Mouse (Mus musculus) left cerebral cortex, postnatal 25 days (tissue): ENCODE results near the gene 1500015O10Rik. TPM values are rescaled to one million over a fixed set of nuclear protein-coding genes. Genes with fewer than 3 reads are reported as not detected.
A peak's percentile ranks its signal among the peaks of the same experiment; 100 is the strongest.

Source experiments
- DNase-seq, 2 experiments: peaks; one replicate each; pipeline ENCODE4 v3.0.0; 2022; ENCODE audit warnings: low spot score in 2 of 2, mixed read lengths in 1 of 2
- intact Hi-C: fragments of 180-260 bp; cut with DNase I; formaldehyde crosslinking; loops from one replicate; pipeline ENCODE4 v1.15.1; 2025
- total RNA-seq, 2 experiments: library from RNA; stranded (reverse); gene quantifications; 2 replicates each; pipeline ENCODE4 v1.2.3; 2021

1500015O10Rik gene
- 1 to 10 TPM; 3.4 to 7.2 TPM for total RNA-seq

DNA sequence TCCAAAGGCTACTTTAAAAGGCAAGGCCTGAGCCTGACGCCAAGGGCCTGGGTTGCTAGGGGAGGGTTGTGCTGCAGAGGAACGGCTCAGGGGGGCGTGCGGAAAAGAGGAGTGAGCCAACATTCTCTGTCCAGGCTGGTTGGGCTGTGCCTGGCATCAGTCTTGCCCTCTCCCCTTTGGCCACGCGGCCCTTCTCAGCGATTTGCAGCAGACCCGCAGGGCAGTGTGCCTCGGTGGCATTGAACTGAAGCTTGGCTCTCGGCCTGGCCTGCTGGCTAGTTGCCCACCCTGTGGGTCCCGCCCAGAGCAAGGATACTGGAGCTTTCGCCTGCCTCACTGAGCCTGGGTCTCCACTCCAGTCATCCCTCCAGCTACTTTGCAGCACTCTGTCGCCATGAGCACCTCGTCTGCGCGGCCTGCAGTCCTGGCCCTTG lies at the start of gene 1500015O10Rik:
Gene 1500015O10Rik (plus strand): TSS at position 112 of the 434 bp plus-strand sequence.
- intact Hi-C loops = loop anchor here (10.0 kb wide), 1 partner anchor 286 kb away; the partner anchor contains the start of gene Nck2
- DNase-seq = peak; percentile 16 to 46

DNA sequence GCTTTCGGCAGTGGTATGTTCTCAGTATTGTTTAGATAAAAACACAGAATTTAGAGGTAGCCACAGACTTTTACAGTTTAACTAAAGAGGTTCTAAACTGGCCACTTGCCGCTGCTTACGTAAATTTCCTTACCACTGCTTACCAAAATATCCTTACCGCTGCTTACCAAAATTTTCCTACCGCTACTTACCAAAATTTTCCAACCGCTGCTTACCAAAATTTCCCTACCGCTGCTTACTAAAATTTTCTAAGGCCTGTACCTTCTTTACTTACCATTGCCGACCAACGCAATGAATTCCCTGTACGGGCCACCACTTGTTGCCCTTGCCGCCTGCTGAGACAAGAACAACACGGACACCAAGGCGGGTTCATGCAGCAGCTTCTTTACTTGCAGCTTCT lies 40.4 kb upstream of the 1500015O10Rik start:
- no peak for DNase-seq
- intact Hi-C loops = no loop called here

DNA sequence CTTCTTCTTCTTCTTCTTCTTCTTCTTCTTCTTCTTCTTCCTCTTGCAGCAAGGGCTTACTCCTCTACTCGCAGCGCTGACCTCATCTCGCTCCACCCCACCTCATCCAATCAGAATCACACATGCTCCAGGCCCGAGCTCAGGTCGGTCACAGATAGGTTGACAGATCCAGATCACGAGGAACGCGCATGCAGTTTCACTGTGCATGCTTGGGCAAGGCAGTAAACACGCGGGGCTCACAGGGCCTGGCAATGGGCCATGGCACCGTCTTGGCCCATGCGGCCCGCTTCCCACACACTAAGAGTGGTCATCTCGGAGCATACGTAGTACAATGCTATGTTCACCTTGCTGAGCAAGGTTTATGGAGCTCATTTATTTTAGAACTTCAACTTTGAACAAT lies 39.9 kb upstream of the 1500015O10Rik start:
- DNase-seq = no peak
- intact Hi-C loops = no loop called here

DNA sequence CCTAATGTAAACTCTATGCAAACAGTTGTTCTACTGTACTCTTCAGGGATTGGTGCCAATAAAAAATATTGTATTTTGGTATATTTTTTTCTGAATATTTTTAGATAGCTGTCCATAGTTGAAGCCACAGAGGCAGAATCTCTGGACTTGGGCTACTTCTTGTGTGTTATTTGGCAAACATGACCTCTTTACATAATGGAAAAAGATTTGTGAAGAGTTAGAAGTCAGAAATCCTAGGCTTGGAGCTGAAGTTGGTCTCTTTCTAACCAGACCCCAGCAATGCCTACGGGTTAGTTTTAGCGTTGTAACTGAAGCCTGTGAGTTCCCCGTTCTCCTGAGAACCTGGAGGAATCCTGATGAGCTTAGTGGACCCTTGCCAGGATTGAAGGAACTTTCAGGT lies 36.3 kb upstream of the 1500015O10Rik start:
- DNase-seq = no peak
- intact Hi-C loops = no loop called here

DNA sequence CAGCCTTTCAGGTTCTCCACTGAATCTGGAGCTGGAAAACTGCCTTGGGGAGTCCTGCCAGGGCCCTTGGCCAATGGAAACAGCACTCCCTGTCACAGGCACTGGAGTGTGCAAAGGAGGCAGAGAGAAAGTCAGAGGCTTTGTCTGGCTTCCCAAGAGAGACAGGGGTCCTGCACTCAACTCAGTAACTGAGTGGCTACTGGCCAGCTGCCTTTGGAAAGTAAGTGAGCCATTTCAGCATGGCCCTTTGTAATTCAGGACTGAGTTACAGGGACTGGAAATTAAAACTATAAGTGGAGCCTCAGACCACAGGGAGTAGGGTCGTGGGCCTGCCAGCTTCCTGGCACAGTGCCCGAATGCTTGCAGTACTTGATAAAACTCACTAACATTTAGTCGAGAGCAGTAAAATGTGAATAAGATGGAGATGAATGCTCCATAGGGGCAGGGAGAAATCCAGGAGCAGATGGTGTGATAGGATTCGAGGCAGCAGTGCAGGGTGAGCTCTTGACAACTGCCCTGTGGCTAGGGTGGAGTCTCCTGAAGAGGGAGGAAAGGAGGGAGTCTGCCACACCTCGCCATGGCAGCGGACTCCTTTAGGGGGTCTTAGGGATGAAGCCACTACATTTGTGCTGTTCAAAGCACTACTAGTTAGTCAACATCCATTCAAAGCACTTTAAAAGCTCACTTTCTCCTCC lies 35.4 kb upstream of the 1500015O10Rik start:
- intact Hi-C loops = no loop called here
- peak; percentile 64 to 83 for DNase-seq

DNA sequence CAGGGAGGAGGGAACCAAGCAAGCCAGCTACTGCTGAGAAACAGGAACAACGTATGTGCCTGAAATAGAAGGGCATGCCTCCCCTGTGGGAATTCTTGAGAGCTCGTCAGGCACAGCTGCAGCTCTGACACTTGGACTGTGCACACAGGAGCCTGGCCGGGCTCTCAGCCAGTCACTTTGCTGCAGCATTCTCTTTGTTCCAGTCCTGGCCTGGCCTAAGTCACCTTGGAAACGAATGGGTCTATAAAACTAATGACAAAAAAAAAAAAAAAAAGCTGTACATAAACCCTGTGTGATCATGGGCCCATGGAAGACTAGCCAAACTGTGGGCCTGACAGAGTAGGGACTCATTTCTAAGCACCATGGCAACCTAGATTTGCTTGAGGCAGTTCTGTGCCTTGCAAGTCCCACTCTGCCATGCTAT lies 31.8 kb upstream of the 1500015O10Rik start:
- intact Hi-C loops = no loop called here
- DNase-seq = peak; percentile 6 to 60

DNA sequence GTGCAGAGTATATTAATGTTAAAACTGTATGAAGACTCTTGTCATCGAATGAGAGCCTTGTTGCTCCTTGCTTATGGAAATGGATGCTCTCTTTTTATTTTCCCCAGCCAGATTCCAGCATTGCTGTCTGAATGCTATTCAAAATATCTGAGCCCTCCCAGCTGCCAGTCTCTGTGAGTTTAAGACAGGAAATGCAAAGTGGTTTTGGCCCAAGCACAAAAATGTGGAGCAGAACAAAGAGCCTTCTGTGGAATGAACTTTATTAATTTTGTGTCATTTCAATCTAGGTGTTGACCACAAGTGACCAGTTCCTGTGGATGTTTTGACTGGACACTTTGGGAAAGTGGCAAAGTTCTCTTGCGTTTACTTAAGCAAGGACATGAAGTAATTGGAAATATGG lies 15.6 kb upstream of the 1500015O10Rik start:
- intact Hi-C loops = no loop called here
- DNase-seq = no peak

DNA sequence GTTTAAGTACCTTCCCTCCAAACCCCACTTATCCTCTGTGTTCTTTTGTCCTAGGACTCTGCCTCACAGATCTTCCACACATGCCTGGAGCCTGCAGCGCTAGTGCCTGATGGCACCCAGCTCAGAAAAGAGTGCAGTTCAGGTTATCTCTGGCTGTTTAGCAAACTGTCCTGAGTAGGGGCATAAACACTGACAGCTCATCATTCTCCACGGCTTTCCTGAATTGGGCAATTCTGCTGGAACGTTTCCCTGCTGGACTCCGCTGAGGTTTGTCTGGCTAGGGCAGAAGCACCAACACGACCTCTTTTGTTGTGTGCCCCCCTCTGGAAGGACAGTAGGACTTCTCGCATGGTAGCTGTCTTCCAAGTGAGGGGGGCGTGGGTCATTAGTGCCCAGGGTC lies 12.4 kb upstream of the 1500015O10Rik start:
- intact Hi-C loops = no loop called here

DNA sequence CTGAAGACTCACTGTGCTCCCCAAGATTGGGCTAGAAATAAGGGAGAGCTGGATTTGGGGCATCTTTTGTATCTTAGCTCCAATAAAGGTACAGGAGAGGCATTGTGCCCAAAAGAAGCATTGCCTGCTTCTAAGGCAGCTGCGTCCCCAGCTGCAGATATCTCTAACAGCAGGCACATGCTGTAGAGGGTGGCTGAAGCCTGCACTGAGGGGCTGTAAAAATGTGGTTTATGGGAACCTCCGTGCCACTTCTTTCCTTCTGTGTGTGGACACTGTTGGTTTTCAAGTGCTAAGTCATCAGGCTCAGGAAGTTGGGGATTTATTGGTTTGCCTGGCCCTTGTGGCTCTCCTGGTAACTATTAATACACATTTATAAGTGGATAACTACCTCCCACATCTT lies 11.6 kb upstream of the 1500015O10Rik start:
- DNase-seq = no peak
- intact Hi-C loops = no loop called here

More for the DNA sequence above, 12.4 kb upstream of the 1500015O10Rik start:
- DNase-seq = no peak

DNA sequence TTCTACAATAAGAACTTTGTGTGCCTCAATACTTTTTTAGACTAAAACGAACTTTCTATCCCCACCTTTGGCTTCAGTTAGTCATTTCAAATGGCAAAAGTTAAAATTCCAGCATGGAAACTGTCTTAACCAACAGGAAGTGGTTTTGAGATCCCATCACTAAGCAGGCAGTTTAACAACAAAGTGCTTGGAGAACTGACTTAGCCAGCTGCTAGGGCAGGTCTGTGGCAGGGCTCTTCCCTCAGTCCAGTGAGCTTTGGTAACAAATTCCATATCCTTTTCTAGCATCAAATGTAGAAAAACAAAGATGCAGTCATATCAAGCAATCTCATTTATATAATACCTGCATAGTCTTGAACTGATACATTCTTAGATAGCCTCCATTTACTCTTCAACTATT lies 7.9 kb upstream of the 1500015O10Rik start:
- intact Hi-C loops = no loop called here
- no peak for DNase-seq

DNA sequence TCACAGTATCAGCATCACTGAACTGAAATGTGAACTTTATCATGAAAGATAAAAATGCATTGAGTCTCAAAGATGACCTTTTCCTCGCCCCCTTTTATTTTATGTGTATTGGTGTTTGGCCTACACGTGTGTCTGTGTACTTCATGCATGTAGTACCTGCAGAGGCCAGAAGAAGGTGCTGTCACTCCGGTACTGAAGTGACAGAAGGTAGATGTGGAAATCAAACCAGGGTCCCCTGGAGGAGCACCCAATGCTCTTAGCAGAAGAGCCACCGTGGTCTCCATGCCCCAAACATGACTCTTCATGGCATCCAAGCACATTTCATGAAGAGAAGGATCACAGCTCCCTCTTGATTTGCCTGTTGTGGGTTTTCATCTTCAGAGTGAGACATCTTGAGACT lies 1.7 kb downstream of the 1500015O10Rik start:
- DNase-seq = no peak
- intact Hi-C loops = loop anchor here (10.0 kb wide), 1 partner anchor 287 kb away; the partner anchor contains the start of gene Nck2

DNA sequence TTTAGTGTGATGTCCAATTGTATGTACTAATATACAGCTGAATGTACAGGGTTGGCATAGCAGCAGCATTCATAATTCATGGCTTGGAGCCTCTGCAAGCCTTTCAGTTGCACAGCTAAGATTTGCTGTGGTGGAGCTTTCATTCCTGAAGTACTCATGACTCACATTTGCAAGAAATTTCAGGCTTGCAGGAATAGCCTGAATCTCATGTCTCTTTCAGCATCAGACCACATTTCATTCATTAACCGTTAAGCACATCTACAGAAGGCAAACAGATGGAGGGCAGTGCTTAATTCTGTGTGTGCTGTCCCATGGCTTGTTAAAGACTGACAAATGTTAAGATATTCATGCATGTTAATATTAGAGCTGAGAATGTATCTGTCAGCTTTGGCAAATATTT lies 2.3 kb downstream of the 1500015O10Rik start:
- DNase-seq = peak in 1 of 2 experiments; percentile 68
- intact Hi-C loops = loop anchor here (10.0 kb wide), 1 partner anchor 288 kb away; the partner anchor contains the start of gene Nck2

DNA sequence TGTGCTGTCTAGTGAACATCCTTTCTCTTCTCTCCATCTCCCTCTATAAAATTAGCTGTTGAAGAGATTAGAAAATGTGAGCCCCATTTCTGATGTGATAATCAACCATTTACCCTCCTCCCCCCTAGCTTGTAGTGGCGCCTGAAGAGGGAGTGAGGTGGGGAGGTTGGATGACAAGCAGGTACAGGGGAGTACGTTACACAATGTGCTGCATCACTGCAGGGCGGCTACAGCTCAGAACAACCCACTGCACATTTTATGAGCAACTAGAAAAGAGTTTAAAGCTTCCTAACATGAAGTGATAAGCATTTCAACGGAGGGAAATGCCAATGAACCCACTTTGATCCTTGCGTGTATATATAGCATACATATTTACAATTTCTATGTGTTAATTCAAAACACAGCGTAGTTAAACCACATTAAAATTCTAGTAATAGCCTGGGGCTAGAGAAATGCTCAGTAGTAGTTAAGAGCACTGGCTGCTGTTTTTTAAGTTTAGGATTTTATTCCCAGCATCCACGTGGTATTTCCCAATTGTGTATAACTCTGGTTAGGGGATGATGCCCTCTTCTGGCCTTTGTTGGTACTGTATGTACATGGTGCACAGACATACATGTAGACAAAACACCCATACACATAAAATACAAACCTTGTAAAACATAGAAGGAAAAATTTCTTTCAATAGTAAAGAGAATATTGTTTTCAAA lies 7.6 kb downstream of the 1500015O10Rik start:
- peak; percentile 55 to 65 for DNase-seq
- intact Hi-C loops = loop anchor here (2.0 to 10.0 kb wide), 2 partner anchors 293 to 439 kb away; partner anchors contain the start of gene Nck2

DNA sequence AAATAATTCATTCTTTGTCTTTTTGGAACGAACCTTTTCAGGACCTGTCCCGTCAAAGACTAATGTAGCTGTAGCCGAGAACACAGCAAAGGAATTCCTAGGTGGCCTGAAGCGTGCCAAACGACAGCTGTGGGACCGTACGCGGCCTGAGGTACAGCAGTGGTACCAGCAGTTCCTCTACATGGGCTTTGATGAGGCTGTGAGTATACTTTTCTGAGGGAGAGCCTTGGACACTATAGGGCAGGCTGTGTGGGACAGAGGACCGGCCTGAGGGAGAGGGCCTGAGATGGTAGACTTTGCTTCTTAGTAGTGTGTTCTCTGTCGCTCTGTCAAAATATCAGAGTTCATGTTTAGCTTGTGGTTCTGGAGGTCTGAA lies 8.1 kb downstream of the 1500015O10Rik start:
- DNase-seq = no peak
- intact Hi-C loops = loop anchor here (2.0 to 10.0 kb wide), 2 partner anchors 294 to 440 kb away; partner anchors contain the start of gene Nck2

DNA sequence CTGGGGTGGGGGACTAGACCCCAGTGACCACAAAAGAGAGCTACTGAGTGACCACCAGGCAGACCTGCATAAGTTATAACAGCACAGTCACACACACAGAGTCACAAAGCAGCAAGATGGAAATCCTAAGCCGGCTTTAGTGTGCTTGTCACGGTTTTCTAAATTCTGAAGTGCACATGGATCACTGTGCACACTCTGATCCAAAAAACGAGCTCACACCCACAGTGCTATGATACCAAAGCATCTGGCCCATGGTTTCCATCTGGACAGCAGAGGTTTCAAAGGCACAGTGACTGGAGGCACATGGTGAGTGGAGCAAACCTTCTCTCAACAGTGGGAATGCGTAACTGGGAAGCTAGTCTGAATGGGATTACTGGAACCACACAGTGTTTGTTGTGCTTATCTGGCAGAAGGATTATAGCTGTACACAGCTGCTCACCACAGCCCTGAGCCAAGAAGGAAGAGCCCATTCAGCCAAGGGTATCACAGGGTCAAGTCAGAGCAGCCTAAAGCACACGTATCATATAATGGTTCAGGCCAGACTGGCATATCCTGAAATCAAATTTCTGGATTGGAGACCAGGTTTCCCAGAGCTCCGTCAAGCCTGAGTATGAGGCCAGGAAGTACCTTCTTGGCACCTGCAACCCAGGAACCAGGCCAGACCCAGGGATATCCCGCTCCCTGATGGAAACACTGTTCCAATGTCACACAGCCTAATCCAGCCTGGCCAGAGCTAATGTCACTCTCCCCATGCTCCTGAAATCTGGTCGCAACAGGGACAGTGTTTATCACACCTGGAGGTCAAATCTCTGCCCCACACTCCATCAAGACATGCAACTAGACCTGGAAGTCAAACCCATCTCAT lies 24.3 kb downstream of the 1500015O10Rik start:
- peak in 1 of 2 experiments; percentile 47 for DNase-seq
- intact Hi-C loops = no loop called here

DNA sequence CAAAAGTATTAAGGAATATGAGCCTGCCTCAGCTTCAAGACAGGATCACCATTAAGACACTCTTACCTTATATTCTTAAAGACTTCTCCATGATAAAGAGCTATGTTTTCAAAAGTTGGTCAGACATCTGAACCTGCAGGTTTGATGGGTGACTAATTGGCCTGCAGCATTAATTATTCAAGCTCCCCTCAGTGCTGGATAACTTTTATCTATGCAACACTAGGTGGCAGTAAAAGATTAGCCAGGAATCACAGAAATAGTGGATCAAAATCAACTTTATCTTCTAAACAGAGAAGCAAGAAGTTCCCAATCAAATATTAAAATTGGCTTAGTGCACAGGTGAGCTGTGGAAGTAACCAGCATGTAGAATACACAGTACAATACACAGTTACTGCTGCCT lies 29.7 kb downstream of the 1500015O10Rik start:
- no peak for DNase-seq
- intact Hi-C loops = loop anchor here (5.0 kb wide), 3 partner anchors 67 to 282 kb away; partner anchors contain the start of gene Uxs1

DNA sequence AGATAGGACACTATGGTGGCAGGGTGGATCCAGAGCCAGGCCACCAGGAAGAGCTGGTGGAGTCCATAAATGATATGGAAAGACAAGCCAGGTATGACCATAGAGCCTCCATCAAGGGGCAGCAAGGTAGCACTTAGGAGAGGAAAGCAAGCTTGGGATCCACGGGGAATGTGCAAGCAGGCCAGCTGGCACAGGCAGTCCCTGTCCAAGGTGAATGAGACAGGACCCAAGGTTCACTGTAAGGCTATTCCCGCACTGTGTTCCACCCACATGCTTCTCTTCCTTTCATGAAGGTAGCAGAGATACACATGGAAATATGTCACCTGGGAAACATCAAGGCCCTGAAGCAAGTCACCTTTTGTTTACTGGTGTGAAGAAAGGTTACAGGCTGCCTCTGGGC lies 34.1 kb downstream of the 1500015O10Rik start:
- intact Hi-C loops = loop anchor here (5.0 kb wide), 3 partner anchors 63 to 278 kb away; partner anchors contain the start of gene Uxs1
- DNase-seq = no peak

DNA sequence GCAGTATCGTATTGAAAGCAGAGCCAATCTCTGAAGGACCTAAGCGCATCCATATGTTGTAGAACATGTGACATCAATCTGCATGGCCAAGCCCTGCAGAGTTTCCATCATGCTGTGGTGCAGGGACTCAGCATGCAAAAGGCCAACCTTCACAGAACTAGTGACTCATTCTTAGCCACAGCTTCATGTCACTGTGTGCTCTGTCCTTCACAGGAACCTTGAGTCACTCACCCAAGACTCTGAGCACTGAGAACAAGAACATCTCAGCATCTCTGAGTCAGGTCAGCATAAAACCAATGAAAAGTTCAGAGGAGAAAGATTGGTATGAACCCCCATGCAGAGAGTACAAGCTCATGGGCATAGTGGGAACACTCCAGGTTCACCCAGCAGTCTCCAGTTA lies 35.9 kb downstream of the 1500015O10Rik start:
- no peak for DNase-seq
- intact Hi-C loops = no loop called here

DNA sequence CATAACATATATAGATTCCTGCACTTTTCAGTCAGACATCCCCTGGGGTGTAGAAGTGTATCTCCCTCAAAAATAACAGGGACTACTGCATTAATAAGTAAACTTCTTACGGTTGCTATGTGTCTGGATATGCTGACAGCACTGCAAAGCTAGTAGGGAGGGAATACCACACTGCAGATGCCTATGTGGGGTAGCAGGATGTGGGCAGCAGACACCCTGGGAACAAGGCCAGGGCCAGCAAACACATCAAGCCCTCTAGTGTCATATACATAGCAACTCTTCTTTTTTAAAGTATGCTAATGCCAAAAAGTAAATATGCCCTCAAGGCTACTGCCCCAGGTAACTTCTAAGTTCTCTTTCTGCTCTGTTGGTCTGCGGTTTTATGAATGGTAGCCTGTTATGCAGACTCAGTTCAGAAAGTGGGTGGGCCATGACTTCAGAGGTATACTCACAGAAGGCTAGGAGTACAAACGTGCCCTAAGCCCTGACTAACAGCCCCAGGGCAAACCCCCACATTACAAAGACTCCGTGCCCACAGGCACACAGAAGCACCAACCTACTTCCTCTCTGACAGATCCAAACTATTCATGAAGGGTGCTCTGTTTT lies 38.1 kb downstream of the 1500015O10Rik start:
- intact Hi-C loops = no loop called here
- peak in 1 of 2 experiments; percentile 35 for DNase-seq
